Mouse (Mus musculus) liver, embryonic 12.5 days (tissue): ENCODE measurements around the gene Itgb4. TPM values are rescaled to one million over a fixed set of nuclear protein-coding genes. Genes with fewer than 3 reads are reported as not detected.

Experiments used
- ATAC-seq: fragments of 200-750 bp; cut with Nextera tagmentation; 2 replicates; pipeline ENCODE4 v1.8.0; 2017; ENCODE audit warnings: moderate number of reproducible peaks, mild to moderate bottlenecking, moderate library complexity
- H3K27ac ChIP-seq: fragments of 300-500 bp; sonication (generic); 2 replicates; pipeline ENCODE4 v1.5.1; 2016; ENCODE audit warnings: mild to moderate bottlenecking
- H3K27me3 ChIP-seq: fragments of 300-500 bp; sonication (generic); replicated peaks from 2 replicates; pipeline ENCODE4 v1.6.1; 2016; ENCODE audit warnings: mild to moderate bottlenecking, moderate library complexity
- H3K36me3 ChIP-seq: fragments of 300-500 bp; sonication (generic); 2 replicates; pipeline ENCODE4 v1.6.1; 2016; ENCODE audit warnings: mild to moderate bottlenecking, moderate library complexity
- H3K4me1 ChIP-seq: fragments of 300-500 bp; sonication (generic); 2 replicates; pipeline ENCODE4 v1.6.1; 2016
- H3K4me2 ChIP-seq: fragments of 300-500 bp; sonication (generic); 2 replicates; pipeline ENCODE4 v1.6.1; 2016; ENCODE audit warnings: mild to moderate bottlenecking, moderate library complexity
- H3K4me3 ChIP-seq: fragments of 300-500 bp; sonication (generic); 2 replicates; pipeline ENCODE4 v1.5.1; 2016; ENCODE audit warnings: mild to moderate bottlenecking, moderate library complexity
- H3K9ac ChIP-seq: fragments of 300-500 bp; sonication (generic); 2 replicates; pipeline ENCODE4 v1.6.1; 2016; ENCODE audit warnings: mild to moderate bottlenecking, moderate library complexity
- H3K9me3 ChIP-seq: fragments of 300-500 bp; sonication (generic); replicated peaks from 2 replicates; pipeline ENCODE4 v1.6.1; 2016; ENCODE audit warnings: mild to moderate bottlenecking, moderate library complexity
- WGBS: fragments of 180-500 bp; shearing (Covaris S2); methylation state at CpG from one replicate; pipeline ENCODE4 v1.1.7; 2016; ENCODE audit not compliant: insufficient replicate concordance; 5-methylcytosine and 5-hydroxymethylcytosine counted together
- polyA plus RNA-seq: library from polyadenylated mRNA; unstranded; fragments of >200 nt; fragmentation: Nextera tagmentation; extraction: Ambion mirVana; gene quantifications from 2 replicates; pipeline ENCODE4 v1.2.1, GENCODE M21; 2016

The Itgb4 gene
- polyA plus RNA-seq, 1 experiment from 2014 or later, result 0.44 TPM

- H3K4me3 ChIP-seq, result no peak overlapping the region
- no peak for ATAC-seq
- H3K4me1 ChIP-seq, result peaks cover 10% of the 10 kb centered on the region
- no peak overlapping the region for H3K4me2 ChIP-seq
- WGBS, result 90% methylated on average over 2 of the region's 2 CpGs
- H3K9ac ChIP-seq, result no peak overlapping the region
- peaks cover 98% of the 10 kb centered on the region for H3K36me3 ChIP-seq
- H3K9me3 ChIP-seq, result no peaks in the 10 kb centered on the region
- H3K27me3 ChIP-seq, result no peaks in the 10 kb centered on the region
- H3K27ac ChIP-seq, result no peak overlapping the region
Observed at GRCm38 (mm10) chr11:115950719-115951118, 23.8 kb upstream of the Itgb4 start.

GRCm38 (mm10) chr11:115954712-115955111 lies 19.8 kb upstream of the Itgb4 start:
- peaks cover 10% of the 10 kb centered on the region for H3K4me1 ChIP-seq
- no peak overlapping the region for H3K27ac ChIP-seq
- no peak overlapping the region for H3K4me2 ChIP-seq
- H3K27me3 ChIP-seq, result no peaks in the 10 kb centered on the region
- 72% methylated on average over 5 of the region's 5 CpGs for WGBS
- no peak overlapping the region for H3K4me3 ChIP-seq
- no peak for ATAC-seq
- no peak overlapping the region for H3K9ac ChIP-seq
- H3K9me3 ChIP-seq, result no peaks in the 10 kb centered on the region
- H3K36me3 ChIP-seq, result peaks cover 94% of the 10 kb centered on the region

GRCm38 (mm10) chr11:115955195-115955858 lies 19.2 kb upstream of the Itgb4 start:
- H3K27ac ChIP-seq, result no peak overlapping the region; the same call in 1 of the 2 replicates
- H3K4me2 ChIP-seq, result no peak overlapping the region
- H3K36me3 ChIP-seq, result peaks cover 94% of the 10 kb centered on the region
- no peaks in the 10 kb centered on the region for H3K27me3 ChIP-seq
- H3K9ac ChIP-seq, result no peak overlapping the region
- H3K4me1 ChIP-seq, result peaks cover 10% of the 10 kb centered on the region
- no peaks in the 10 kb centered on the region for H3K9me3 ChIP-seq
- no peak overlapping the region for H3K4me3 ChIP-seq
- no peak for ATAC-seq
- 75% methylated on average over 10 of the region's 10 CpGs for WGBS

GRCm38 (mm10) chr11:115956453-115956852 lies 18.1 kb upstream of the Itgb4 start:
- ATAC-seq, result no peak
- Histone ChIP-seq H3K9ac (no peak overlapping the region), H3K36me3 (peaks cover 94% of the 10 kb centered on the region), H3K4me3 (no peak overlapping the region), H3K9me3 (no peaks in the 10 kb centered on the region), H3K27me3 (no peaks in the 10 kb centered on the region), H3K4me1 (peaks cover 10% of the 10 kb centered on the region), H3K27ac (no peak overlapping the region), H3K4me2 (no peak overlapping the region)
- 81% methylated on average over 4 of the region's 4 CpGs for WGBS

- Histone ChIP-seq H3K4me3 (no peak overlapping the region), H3K27ac (no peak overlapping the region), H3K9me3 (no peaks in the 10 kb centered on the region), H3K4me1 (peaks cover 10% of the 10 kb centered on the region), H3K9ac (no peak overlapping the region), H3K27me3 (no peaks in the 10 kb centered on the region), H3K4me2 (no peak overlapping the region), H3K36me3 (peaks cover 94% of the 10 kb centered on the region)
- no peak for ATAC-seq
- WGBS, result 78% methylated on average over 7 of the region's 7 CpGs
Observed at GRCm38 (mm10) chr11:115957971-115958370, 16.5 kb upstream of the Itgb4 start.

- no peaks in the 10 kb centered on the region for H3K9me3 ChIP-seq
- H3K9ac ChIP-seq, result no peak overlapping the region
- peaks cover 13% of the 10 kb centered on the region for H3K4me1 ChIP-seq
- H3K36me3 ChIP-seq, result peaks cover 94% of the 10 kb centered on the region
- H3K27me3 ChIP-seq, result no peaks in the 10 kb centered on the region
- ATAC-seq, result no peak
- H3K4me3 ChIP-seq, result no peak overlapping the region
- no peak overlapping the region for H3K4me2 ChIP-seq
- WGBS, result 90% methylated on average over 9 of the region's 9 CpGs
- H3K27ac ChIP-seq, result no peak overlapping the region
Observed at GRCm38 (mm10) chr11:115959018-115959417, 15.5 kb upstream of the Itgb4 start.

GRCm38 (mm10) chr11:115962651-115963412 lies 11.7 kb upstream of the Itgb4 start:
- Histone ChIP-seq H3K27me3 (no peaks in the 10 kb centered on the region), H3K36me3 (peaks cover 91% of the 10 kb centered on the region), H3K9ac (no peak overlapping the region), H3K27ac (no peak overlapping the region), H3K4me1 (peaks cover 22% of the 10 kb centered on the region), H3K4me2 (no peak overlapping the region), H3K4me3 (no peak overlapping the region), H3K9me3 (no peaks in the 10 kb centered on the region)
- ATAC-seq, result no peak
- 85% methylated on average over 9 of the region's 9 CpGs for WGBS

GRCm38 (mm10) chr11:115964977-115965604 lies 9.4 kb upstream of the Itgb4 start:
- WGBS, result 35% methylated on average over 10 of the region's 10 CpGs
- H3K27ac ChIP-seq, result 0 out of 2 replicates have a peak overlapping the region, but pooled peaks have one; percentile 15
- no peak overlapping the region for H3K4me3 ChIP-seq
- peaks cover 71% of the 10 kb centered on the region for H3K36me3 ChIP-seq
- peaks cover 32% of the 10 kb centered on the region for H3K4me1 ChIP-seq
- H3K9me3 ChIP-seq, result no peaks in the 10 kb centered on the region
- H3K4me2 ChIP-seq, result no peak overlapping the region
- H3K27me3 ChIP-seq, result no peaks in the 10 kb centered on the region
- H3K9ac ChIP-seq, result 0 out of 2 replicates have a peak overlapping the region, but pooled peaks have one; percentile 12
- peak; percentile 57 for ATAC-seq

- WGBS, result 57% methylated on average over 5 of the region's 5 CpGs
- Histone ChIP-seq H3K9ac (no peak overlapping the region), H3K4me1 (peaks cover 30% of the 10 kb centered on the region), H3K27ac (no peak overlapping the region), H3K9me3 (no peaks in the 10 kb centered on the region), H3K4me2 (no peak overlapping the region), H3K27me3 (peaks cover 13% of the 10 kb centered on the region), H3K36me3 (peaks cover 33% of the 10 kb centered on the region), H3K4me3 (no peak overlapping the region)
- ATAC-seq, result no peak
Observed at GRCm38 (mm10) chr11:115968731-115969405, 5.6 kb upstream of the Itgb4 start.

- WGBS, result 69% methylated on average over 15 of the region's 15 CpGs
- ATAC-seq, result no peak
- no peak overlapping the region for H3K4me2 ChIP-seq
Observed at GRCm38 (mm10) chr11:115970006-115970673, 4.4 kb upstream of the Itgb4 start.

GRCm38 (mm10) chr11:115971016-115971415 lies 3.5 kb upstream of the Itgb4 start:
- no peaks in the 10 kb centered on the region for H3K9me3 ChIP-seq
- peaks cover 23% of the 10 kb centered on the region for H3K4me1 ChIP-seq
- H3K4me2 ChIP-seq, result no peak overlapping the region
- ATAC-seq, result no peak
- H3K36me3 ChIP-seq, result peaks cover 11% of the 10 kb centered on the region
- no peak overlapping the region for H3K27ac ChIP-seq
- 67% methylated on average over 6 of the region's 6 CpGs for WGBS
- no peak overlapping the region for H3K4me3 ChIP-seq
- H3K27me3 ChIP-seq, result peaks cover 34% of the 10 kb centered on the region
- H3K9ac ChIP-seq, result no peak overlapping the region

More at GRCm38 (mm10) chr11:115970006-115970673, 4.4 kb upstream of the Itgb4 start:
- Histone ChIP-seq H3K9ac (no peak overlapping the region), H3K4me3 (no peak overlapping the region), H3K36me3 (peaks cover 20% of the 10 kb centered on the region), H3K27ac (no peak overlapping the region), H3K27me3 (peaks cover 26% of the 10 kb centered on the region), H3K9me3 (no peaks in the 10 kb centered on the region), H3K4me1 (peaks cover 26% of the 10 kb centered on the region)
